ENCODE assay signal across 8 mouse cellular contexts in the genomic region with DNA sequence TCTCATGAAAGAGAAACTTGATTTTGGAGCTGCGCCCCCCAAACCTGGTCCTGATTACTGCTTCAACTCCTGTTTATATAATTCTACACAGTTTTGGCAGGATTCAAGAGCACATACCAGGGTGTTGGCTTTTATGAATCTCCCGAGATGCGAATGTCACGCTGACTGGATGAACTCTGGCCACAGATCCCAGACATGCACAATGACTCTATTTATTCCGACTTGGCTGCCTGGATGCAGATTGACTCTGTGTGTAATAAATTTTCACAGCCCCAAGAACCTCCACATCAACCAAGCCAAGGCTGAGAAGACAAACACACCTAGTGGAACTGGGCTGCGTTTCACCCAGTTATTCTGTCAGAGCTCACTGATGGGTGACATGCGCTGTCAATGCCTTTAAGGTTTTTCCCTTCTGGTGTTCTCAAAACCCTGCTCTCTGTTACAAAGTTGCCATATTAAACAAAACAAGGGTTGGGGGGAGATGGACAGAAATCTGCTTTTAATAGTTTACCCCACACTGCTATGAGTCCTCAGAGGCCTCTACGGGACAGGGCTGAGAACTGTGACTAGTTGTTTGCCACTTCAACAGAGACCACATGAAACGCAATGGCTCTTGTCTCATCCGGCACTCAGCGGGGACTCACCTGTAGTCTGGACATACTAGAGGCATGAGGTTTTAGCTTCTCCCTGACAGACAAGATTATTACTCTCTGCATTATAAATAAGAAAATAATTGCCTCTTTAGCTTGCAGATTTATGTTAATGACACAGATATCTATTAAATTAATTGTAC.
DNase-seq lines count a peak whose midpoint lies in the region; ATAC-seq and TF ChIP-seq lines count a peak whose summit lies in the region.

No protein-coding gene starts in this region.

- no peak for ATAC-seq in kidney, postnatal 0 days (replicated peaks; ENCODE audit: low FRiP score, low read depth)
- ATAC-seq in embryonic facial prominence, embryonic 15.5 days (ENCODE audit: insufficient number of reproducible peaks, low FRiP score, low TSS enrichment, low read depth): peak; percentile 82; the same call in 1 of the 2 replicates
- no peak; the same call in 1 of the 2 replicates for ATAC-seq in midbrain, embryonic 14.5 days (ENCODE audit: low FRiP score, low TSS enrichment)
- ATAC-seq in monocyte, adult 5-6 weeks (replicated peaks; ENCODE audit: insufficient number of reproducible peaks, low FRiP score, low TSS enrichment, poor library complexity, severe bottlenecking): no peak

- peak; percentile 53 for DNase-seq in kidney, postnatal 0 days (ENCODE audit: low spot score)
- DNase-seq in kidney, adult 18-20 months: no peak
- DNase-seq in heart, postnatal 36 days: peak; percentile 27 to 29
- peak; percentile 40 for DNase-seq in midbrain, embryonic 14.5 days
- DNase-seq in T-cell, adult 2 months (ENCODE audit: low spot score): no peak
- DNase-seq in frontal cortex, postnatal 14 days (ENCODE audit: low spot score in 2 of 2): no peak

- H3K9ac ChIP-seq in kidney, postnatal 0 days (ENCODE audit: low read depth, low read length): no peak overlapping the region
- H3K9ac ChIP-seq in embryonic facial prominence, embryonic 15.5 days: no peak overlapping the region
- H3K9ac ChIP-seq in midbrain, embryonic 14.5 days (replicated peaks; ENCODE audit: low read length): no peak overlapping the region

- H3K36me3 ChIP-seq in kidney, postnatal 0 days (ENCODE audit: insufficient read depth, low read length): no peaks in the 10 kb centered on the region
- H3K36me3 ChIP-seq in embryonic facial prominence, embryonic 15.5 days: no peaks in the 10 kb centered on the region
- H3K36me3 ChIP-seq in midbrain, embryonic 14.5 days (ENCODE audit: control insufficient read depth, insufficient read depth, low read length): peaks cover 3% of the 10 kb centered on the region; the same call in 1 of the 2 replicates

- H3K9me3 ChIP-seq in kidney, postnatal 0 days (replicated peaks; ENCODE audit: low read length): no peaks in the 10 kb centered on the region
- H3K9me3 ChIP-seq in embryonic facial prominence, embryonic 15.5 days (replicated peaks): no peaks in the 10 kb centered on the region
- H3K9me3 ChIP-seq in midbrain, embryonic 14.5 days (ENCODE audit: control insufficient read depth, low read length): no peaks in the 10 kb centered on the region

- H3K27ac ChIP-seq in kidney, postnatal 0 days: no peak overlapping the region
- peak overlapping the region; percentile 78 for H3K27ac ChIP-seq in embryonic facial prominence, embryonic 15.5 days (replicated peaks)
- H3K27ac ChIP-seq in midbrain, embryonic 14.5 days (replicated peaks; ENCODE audit: low read depth, low read length): no peak overlapping the region

- no peak overlapping the region for H3K4me2 ChIP-seq in kidney, postnatal 0 days (ENCODE audit: low read length)
- peak overlapping the region; percentile 1; the same call in 1 of the 2 replicates for H3K4me2 ChIP-seq in embryonic facial prominence, embryonic 15.5 days (replicated peaks)
- H3K4me2 ChIP-seq in midbrain, embryonic 14.5 days (ENCODE audit: low read length): no peak overlapping the region

- no peak overlapping the region for H3K4me3 ChIP-seq in kidney, postnatal 0 days (replicated peaks; ENCODE audit: low read depth, low read length)
- no peak overlapping the region for H3K4me3 ChIP-seq in embryonic facial prominence, embryonic 15.5 days (replicated peaks)
- H3K4me3 ChIP-seq in midbrain, embryonic 14.5 days (replicated peaks; ENCODE audit: low read depth, low read length): no peak overlapping the region

- no peaks in the 10 kb centered on the region for H3K27me3 ChIP-seq in kidney, postnatal 0 days (ENCODE audit: insufficient read depth, low read length)
- H3K27me3 ChIP-seq in embryonic facial prominence, embryonic 15.5 days: no peaks in the 10 kb centered on the region
- no peaks in the 10 kb centered on the region for H3K27me3 ChIP-seq in midbrain, embryonic 14.5 days (ENCODE audit: control insufficient read depth, insufficient read depth, low read length)

- H3K4me1 ChIP-seq in kidney, postnatal 0 days (replicated peaks; ENCODE audit: insufficient read depth, low read length): no peaks in the 10 kb centered on the region
- H3K4me1 ChIP-seq in embryonic facial prominence, embryonic 15.5 days: peaks cover 40% of the 10 kb centered on the region
- peaks cover 22% of the 10 kb centered on the region for H3K4me1 ChIP-seq in midbrain, embryonic 14.5 days (ENCODE audit: control insufficient read depth, insufficient read depth, low read length)

- 59% methylated on average over 11 of the region's 11 CpGs for WGBS in kidney, postnatal 0 days
- 34% methylated on average over 11 of the region's 11 CpGs for WGBS in embryonic facial prominence, embryonic 15.5 days
- 28% methylated on average over 11 of the region's 11 CpGs for WGBS in midbrain, embryonic 14.5 days

- TF ChIP-seq CTCF in kidney, postnatal 0 days (IDR thresholded peaks at IDR 0.05; ENCODE audit: low read depth): no peak

- intact Hi-C loops in heart, postnatal 36 days (cut with DNase I): no loop called here

Comparison
In these comparisons a context has a peak if more than half of its experiments do, and no peak if none do; other contexts are left out.
1. DNase-seq: peak in kidney, postnatal 0 days (single experiment), heart, postnatal 36 days (2 of 2) and midbrain, embryonic 14.5 days (single experiment); none in kidney, adult 18-20 months (single experiment), T-cell, adult 2 months (single experiment) and frontal cortex, postnatal 14 days (0 of 2).